Mouse (Mus musculus) inflammation-experienced regulatory T-cells, adult 6 months (primary cell): ENCODE measurements around the gene Izumo2. TPM values are rescaled to one million over a fixed set of nuclear protein-coding genes. Genes with fewer than 3 reads are reported as not detected.

Experiments
- ATAC-seq: one replicate; pipeline ENCODE4 v1.8.0; 2017
- polyA plus RNA-seq, 3 experiments: library from polyadenylated mRNA; unstranded; fragments of 100-300 nt; shearing (Covaris generic); gene quantifications; one replicate each; pipeline ENCODE4 v1.2.1; 2017

Gene Izumo2
- polyA plus RNA-seq = not detected

DNA sequence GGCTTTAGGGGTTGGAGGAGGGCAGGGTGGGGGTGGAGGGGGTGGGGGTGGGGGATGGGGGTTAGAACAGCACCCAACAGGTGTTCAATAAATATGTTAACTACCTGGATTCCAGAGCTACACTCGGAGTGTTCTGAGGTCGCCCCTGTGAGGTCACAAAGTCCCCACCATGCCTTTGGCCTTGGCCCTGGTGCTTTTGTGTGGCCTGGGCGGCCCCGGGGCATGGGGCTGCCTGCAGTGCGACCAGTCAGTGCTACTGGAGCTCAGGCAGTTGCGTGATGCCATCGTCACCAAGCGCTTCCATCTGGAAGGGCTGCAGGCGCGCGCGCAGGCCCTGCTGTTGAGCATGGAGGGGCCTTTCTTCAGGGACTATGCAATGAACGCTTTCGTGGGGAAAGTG is at the start of gene Izumo2:
Izumo2 (plus strand) TSS at position 169 of the 400 bp plus-strand sequence.
- no peak for ATAC-seq

- ATAC-seq = no peak
These were observed 47.3 kb upstream of the Izumo2 start for GRCm38 (mm10) chr7:44661219-44661618.

DNA sequence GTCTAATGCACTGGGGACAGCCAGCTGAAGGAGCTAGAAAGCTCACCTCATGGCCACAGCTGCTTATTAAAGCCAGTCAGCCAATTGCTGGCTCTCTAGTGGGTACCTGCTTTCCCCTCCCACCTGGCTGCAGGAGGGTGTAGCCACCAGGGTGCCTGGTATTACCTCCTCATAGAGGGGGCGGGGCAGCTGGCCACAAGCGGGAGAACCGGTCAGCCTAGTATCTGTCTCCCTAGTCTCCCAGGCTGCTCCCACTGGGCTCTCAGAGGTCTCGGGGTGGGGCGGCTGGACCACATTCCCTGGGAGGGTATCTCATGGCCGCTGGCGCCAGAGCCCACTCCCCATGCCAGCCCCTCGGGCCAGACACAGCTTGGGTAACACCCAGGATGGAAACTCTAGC is 46.4 kb upstream of the Izumo2 start:
- ATAC-seq = no peak

- ATAC-seq = no peak
These were observed 46.0 kb upstream of the Izumo2 start for GRCm38 (mm10) chr7:44662569-44662968.

- ATAC-seq = no peak
These were observed 45.0 kb upstream of the Izumo2 start for GRCm38 (mm10) chr7:44663546-44663945.

DNA sequence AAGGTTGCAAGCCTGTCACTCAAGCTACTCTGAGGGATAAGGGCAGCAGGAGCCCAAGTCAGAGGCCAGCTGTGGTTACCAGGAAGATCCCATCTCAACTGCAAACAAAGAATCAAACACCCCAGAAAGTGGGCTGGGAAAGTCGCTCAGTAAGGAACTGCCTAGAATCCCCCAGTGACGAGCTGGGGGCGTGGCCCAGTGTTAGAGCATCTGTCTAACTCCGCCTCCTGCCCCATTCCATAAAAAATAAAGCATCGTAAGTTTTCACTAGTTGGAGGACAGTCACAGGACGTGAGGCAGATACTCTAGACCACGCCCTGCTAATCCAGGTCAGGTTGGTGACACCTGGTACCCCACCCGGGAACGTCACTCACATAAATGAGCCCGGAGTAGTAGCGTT is 43.8 kb upstream of the Izumo2 start:
- no peak for ATAC-seq

GRCm38 (mm10) chr7:44666462-44666861 is 42.1 kb upstream of the Izumo2 start:
- no peak for ATAC-seq

DNA sequence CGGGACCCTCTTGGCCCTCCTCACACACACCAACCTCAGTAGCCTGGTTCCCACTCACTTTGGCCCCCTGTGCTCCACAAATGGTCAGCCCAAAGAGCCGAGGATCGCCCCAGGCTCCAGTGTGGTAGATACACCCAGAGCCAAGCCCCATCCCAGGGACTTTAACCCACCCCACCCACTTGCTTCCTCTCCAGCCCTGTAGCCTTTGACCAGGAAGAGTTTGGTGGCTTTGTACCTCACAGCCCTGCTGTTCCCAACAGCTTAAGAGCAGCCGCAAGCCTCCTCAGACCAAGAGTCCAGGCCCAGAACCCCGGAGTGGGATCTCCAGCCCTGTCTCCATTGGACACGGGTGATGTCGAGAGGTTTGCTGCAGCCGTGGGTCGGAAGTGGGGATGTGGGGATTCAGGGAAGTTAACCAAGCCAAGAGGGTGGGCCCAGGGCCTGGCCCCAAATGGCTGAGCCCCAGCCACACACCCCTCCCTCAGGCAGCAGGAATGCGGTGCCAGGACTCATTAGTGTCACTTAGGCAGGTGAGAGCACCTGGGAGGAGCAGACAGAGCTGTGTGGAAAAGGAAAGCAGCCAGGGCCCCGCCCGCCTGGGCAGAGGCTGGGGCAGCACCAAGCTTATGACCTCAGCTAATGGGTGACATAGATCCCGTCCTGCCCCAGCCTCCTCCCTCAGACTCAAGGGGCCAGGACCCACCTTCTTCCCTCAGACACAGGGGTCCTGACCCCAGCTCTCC is 40.4 kb upstream of the Izumo2 start:
- no peak for ATAC-seq

- no peak for ATAC-seq
These were observed 39.4 kb upstream of the Izumo2 start for GRCm38 (mm10) chr7:44669103-44669502.

- ATAC-seq = no peak
These were observed 37.7 kb upstream of the Izumo2 start, which contains the start of gene Myh14 for GRCm38 (mm10) chr7:44670803-44671202. Gene Myh14, minus strand, starts transcription at chr7:44670843.

- ATAC-seq = no peak
These were observed 36.3 kb upstream of the Izumo2 start for GRCm38 (mm10) chr7:44672193-44672592.

- ATAC-seq = no peak
These were observed 34.0 kb upstream of the Izumo2 start for GRCm38 (mm10) chr7:44674511-44674910.

DNA sequence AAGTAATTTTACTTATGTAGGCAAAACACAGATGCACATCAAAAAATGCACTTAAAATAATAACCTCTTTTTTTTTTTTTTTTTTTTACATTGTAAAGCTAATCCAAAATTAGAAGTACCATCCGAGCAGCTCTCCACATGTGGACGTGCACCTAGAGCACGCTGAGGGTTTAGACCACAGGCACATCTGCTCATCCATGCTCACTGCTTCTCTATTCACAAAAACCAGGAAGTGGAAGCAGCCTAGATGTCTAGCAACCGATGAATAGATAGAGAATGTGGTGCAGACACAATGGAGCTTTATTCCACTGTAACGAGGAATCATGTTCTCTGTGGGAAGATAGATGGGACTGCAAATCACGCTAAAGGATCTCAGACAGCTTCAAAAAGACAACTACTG is 33.4 kb upstream of the Izumo2 start:
- ATAC-seq = no peak

GRCm38 (mm10) chr7:44676126-44676525 is 32.4 kb upstream of the Izumo2 start:
- no peak for ATAC-seq

- no peak for ATAC-seq
These were observed 31.9 kb upstream of the Izumo2 start for GRCm38 (mm10) chr7:44676611-44677010.

GRCm38 (mm10) chr7:44683656-44684055 is 24.9 kb upstream of the Izumo2 start:
- no peak for ATAC-seq

GRCm38 (mm10) chr7:44685531-44686402 is 22.8 kb upstream of the Izumo2 start:
- no peak for ATAC-seq

GRCm38 (mm10) chr7:44688890-44689289 is 19.7 kb upstream of the Izumo2 start:
- ATAC-seq = no peak

GRCm38 (mm10) chr7:44689331-44689730 is 19.2 kb upstream of the Izumo2 start:
- ATAC-seq = no peak

- ATAC-seq = no peak
These were observed 14.9 kb upstream of the Izumo2 start for GRCm38 (mm10) chr7:44693427-44694175.

DNA sequence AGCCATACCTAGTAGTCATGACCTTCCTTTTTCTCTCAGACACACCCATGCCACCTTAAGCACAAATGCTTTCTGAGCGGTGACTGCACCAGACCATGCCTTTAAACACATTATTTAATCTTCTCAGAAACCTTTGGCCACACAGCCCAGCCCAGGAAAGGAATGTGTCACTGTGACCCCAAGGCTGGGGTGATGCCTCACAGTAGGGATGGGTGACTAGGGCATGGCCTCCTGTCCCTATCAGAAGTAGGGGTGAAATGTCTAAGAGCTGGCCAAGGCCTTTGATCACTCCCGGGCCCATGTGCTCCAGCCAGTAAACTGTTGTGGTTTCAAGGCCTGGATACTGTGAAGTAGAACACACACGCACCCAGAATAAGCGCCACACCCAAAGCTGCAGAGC is 13.3 kb upstream of the Izumo2 start:
- ATAC-seq = no peak

DNA sequence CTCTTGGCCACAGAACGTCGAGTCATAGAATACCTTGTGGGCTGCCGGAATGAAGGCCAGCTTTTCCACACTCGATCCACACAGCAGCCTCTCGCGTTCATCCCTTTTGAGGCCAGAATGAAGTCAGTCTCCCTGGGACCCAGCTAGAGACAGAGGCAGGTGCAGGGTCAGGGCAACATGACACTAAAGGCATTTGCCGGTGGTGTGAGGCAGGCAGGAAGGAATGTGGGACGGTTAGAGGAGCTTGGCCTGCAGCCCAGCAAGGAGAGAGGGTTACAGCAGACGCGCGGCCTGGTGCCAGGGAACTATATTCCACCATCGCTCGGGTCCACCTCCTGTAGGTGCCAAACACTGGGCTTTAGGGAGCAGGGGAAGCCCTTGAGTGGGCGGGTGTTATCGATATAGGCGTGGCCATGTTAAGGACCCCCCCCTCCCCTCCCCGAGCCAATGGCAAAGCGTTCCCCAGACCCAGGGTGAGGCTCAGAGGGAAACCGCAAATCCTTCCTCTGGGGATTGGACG is 11.3 kb upstream of the Izumo2 start:
- ATAC-seq = no peak

GRCm38 (mm10) chr7:44697980-44698379 is 10.6 kb upstream of the Izumo2 start:
- ATAC-seq = no peak
